Mouse (Mus musculus): ENCODE data around the gene Aip.
"Not testable (repeated sequence)": the region's sequence is repeated elsewhere in the genome, so short reads cannot be mapped to it uniquely, and the experiment has no call there.

The Aip gene

DNA sequence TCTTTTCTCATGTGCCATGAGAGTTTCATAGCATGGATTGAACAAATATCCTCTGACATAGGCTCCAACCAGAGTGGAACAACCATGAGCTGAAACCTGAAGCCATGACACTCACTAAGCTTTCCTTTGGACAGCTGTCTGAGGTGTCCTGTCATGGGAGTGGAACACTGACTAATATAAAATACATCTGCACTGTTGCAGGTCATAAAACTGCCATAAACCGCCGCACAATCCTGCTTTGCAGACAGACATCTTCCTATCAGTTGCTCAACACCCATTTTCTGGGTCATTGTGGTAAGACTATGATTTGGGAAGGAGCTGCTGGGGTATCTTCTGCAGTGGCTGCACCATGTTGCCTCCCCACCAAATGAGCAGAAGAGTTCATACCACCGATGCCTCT is 32.9 kb downstream of the Aip start:
- no peak for DNase-seq (ENCODE audit: low read depth, low spot score)

DNA sequence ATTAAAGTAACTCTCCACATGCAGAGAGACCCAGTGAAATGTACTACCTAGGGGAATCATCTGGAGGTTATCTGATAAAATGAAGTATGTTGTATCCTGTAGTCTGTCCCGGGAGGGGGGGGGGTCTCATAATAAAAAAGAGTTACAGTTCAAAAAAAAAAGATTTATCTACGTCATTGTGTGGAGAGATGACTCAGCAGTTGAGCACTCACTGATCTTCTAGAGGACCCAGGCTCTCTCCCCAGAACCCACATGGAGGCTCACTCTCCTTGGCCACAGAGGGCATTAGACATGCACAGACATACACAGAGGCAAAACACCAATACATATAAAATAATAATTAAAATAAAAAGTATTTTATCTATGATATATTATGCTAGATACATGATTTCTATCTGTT is 34.3 kb downstream of the Aip start:
- no peak for DNase-seq (ENCODE audit: low read depth, low spot score)

DNA sequence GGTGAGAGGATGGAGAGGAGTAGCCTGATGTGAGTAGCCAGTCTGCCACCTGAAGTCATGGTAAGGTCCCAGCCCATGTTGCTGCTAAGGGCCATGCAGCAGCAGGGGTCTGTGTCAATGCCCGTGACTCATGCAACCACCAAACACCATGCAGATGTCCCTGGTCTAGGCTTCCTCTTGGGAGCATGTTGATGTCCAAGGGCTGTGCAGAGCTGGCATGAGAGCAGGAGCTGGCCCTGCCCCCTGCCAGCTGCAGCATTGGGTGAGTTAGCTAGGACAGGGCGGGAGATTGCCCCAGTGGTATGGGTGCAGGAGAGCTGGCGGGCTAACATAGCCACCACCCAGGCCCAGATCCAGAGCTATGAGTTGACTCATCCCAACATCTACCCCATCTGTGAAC is 35.2 kb downstream of the Aip start:
- no peak for DNase-seq (ENCODE audit: low read depth, low spot score)

GRCm38 (mm10) chr19:4089128-4089527 is 36.5 kb downstream of the Aip start:
- no peak for DNase-seq (ENCODE audit: low read depth, low spot score)

- no peak for DNase-seq (ENCODE audit: low read depth, low spot score)
Measured at GRCm38 (mm10) chr19:4088146-4088545, 37.5 kb downstream of the Aip start.

GRCm38 (mm10) chr19:4087090-4087489 is 38.6 kb downstream of the Aip start:
- DNase-seq (ENCODE audit: low read depth, low spot score): no peak

- no peak for DNase-seq (ENCODE audit: low read depth, low spot score)
Measured at GRCm38 (mm10) chr19:4086156-4086555, 39.5 kb downstream of the Aip start.

DNA sequence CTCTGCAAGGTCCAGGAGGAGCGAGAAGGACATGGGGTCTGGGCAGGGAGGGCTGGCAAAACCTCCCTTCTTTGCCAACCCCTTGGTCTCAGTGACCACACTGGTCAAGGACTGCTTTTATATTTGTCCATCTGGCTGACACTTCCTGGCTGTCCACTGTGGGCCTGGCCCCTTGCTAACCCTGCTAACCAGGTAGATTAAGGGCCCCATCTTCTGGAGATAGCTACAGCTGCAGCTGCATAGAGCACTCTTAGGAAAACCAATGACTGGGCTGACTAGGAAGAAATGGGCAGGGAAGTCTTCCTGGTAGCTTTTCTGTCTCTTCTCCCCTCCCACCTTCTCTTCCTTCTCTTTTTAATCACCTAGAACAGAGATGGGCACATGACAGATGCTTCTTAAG is 40.7 kb downstream of the Aip start:
- DNase-seq (ENCODE audit: low read depth, low spot score): no peak

DNA sequence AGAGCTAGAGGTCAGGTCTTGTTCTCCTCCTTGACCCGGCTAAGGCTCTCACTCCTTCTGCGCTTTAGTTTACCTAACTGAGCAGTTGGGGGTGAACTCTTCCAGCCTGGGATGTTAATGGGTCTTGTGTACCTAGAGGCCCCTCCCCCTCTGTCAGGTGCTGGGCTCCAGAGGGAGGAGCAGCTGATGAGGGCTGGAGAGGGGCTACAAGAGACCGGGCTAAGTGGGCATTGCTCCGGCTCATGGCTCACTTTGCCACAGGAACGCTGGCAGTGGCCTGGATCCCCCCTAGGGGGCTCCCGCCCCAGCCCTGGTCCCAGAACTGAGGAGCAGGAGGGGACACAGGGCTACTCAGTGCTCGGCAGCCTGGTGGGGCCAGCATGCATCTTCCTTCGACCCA is 41.8 kb downstream of the Aip start:
- DNase-seq (ENCODE audit: low read depth, low spot score): no peak

DNA sequence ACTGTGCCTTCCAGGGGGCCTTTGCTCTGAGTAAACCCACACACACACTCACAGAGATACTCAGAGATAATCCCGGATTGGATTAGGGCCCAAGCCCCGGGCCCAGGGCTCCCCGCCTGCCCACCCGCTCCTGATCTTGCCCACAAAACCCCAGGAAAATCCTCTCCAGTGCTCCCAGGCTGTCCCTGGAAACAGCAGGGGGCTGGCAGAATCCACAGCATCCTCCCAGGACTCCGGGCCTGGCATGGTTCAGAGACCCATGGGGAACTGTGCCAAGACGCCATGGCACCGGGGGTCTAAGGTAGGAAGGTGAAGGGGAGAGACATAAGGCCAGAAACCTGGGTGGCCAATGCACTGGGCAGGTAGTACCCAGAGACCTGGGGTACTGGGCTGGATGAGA is 42.3 kb downstream of the Aip start:
- DNase-seq (ENCODE audit: low read depth, low spot score): no peak

DNA sequence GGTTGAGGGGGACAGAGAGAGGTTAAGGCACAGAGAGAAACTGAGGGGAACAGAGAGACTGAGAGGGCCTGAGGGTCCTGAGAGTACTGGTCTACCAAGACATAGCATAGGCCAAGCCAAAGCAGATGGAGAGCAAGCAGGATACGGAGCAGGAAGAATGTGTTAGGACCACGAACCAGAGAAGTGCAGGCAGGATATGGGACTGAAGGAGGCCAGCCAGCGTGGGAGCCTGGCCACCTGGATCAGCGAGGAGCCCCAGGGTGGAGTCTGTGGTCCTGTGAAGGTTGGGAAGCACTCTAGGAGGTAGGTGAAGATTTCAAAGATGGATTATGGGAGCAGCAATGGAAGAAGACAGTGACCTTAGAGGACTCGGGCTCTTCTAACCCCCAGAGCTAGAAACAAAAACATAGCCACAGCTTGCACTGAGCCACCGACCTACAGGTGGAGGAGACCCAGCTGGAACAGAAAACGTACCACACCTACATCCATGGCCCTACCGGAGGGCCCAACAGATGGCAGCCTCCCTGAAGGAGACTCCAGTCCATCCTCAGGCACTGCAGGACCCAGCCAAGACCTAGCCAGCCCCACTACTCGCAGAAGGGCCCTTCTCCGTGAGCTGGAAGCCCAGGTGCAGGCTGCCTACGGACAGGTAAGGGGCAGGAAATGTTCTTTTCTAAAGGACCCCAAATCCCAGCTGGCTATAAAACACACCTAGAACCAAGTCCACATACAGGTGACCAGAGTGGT is 43.3 kb downstream of the Aip start:
- no peak for DNase-seq (ENCODE audit: low read depth, low spot score)

GRCm38 (mm10) chr19:4081394-4081793 is 44.3 kb downstream of the Aip start, which contains the start of gene Cabp2:
Gene Cabp2, plus strand, starts transcription at chr19:4081578.
- DNase-seq (ENCODE audit: low read depth, low spot score): no peak

- no peak for DNase-seq (ENCODE audit: low read depth, low spot score)
Measured at GRCm38 (mm10) chr19:4080511-4081009, 45.1 kb downstream of the Aip start.

DNA sequence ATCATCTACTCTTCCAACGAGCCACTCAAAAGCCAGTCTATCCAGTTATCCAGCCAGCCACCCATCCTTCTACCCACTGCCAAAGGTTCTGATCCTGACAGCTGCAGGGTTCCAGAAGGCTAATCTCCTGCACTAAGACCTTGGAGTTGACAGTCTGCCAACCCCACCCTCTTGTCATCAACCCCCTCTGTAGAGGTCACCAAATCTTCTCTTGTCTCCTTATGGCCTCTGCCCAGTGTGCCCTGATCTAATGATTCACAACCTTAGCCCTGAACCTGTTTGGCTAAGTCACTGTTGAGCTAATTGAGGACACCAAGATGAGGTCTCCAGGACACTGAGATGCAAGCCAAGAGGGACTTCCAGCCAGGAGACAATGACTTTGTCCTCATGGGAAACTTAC is 46.1 kb downstream of the Aip start:
- DNase-seq (ENCODE audit: low read depth, low spot score): no peak

GRCm38 (mm10) chr19:4075531-4075930 is 50.1 kb downstream of the Aip start:
- no peak for DNase-seq (ENCODE audit: low read depth, low spot score)

DNA sequence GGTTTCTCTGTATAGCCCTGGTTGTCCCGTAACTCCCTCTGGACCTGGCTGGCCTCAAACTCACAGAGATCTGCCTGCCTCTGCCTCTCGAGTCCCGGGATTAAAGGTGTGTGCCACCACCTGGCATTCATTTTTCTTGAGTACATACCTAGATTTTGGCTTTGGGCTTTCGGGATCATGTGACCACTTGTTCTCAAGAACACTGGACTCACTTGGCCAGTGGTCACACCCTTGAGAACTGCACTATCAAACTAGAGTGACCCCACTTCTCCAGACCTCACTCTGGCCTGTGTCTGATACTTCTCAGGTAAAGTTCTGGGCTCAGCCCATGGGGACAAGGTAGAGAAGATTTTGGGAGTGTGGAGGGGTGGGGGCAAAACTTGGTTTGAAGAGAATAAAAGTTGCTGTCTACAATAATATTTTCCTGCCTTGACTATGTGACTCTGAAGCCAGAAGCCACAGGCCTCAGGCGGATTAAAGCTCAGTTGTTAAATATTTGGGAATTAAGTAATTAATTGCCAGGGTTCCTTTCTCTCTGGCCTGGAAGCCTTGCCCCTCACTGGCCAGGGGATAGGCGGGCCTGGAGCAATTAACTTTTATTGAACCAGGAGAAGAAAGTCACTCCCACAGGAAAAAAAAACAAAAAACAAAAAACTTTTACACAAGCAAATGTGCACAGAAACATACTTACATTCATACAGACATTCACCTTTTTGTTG is 52.8 kb downstream of the Aip start:
- no peak for DNase-seq (ENCODE audit: low read depth, low spot score)

GRCm38 (mm10) chr19:4071406-4071805 is 54.3 kb downstream of the Aip start:
- no peak for DNase-seq (ENCODE audit: low read depth, low spot score)

DNA sequence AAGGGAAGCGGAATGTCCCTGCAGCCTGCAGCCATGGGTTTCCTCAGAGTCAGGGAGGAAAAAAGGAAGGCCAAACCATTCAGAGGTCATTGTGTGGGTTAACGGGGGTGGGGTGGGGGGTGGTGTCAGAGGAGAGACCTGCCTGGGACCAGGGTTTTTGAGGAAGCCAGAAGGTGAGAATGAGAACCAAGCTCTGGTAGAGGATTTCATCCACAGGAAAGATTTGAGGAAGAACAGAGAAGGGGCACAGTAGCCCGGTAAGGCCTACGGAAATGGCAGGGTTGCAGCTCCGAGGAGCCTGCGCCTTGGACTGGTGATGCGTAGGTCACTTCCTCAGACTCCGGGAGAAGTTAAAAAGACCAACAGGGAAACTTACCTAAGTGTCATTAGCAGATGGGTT is 54.9 kb downstream of the Aip start:
- DNase-seq (ENCODE audit: low read depth, low spot score): no peak

GRCm38 (mm10) chr19:4070311-4070710 is 55.3 kb downstream of the Aip start:
- DNase-seq (ENCODE audit: low read depth, low spot score): no peak

- no peak for DNase-seq (ENCODE audit: low read depth, low spot score)
Measured at GRCm38 (mm10) chr19:4068717-4069410, 56.8 kb downstream of the Aip start.

- DNase-seq (ENCODE audit: low read depth, low spot score): not testable (repeated sequence)
Measured at GRCm38 (mm10) chr19:4068242-4068641, 57.4 kb downstream of the Aip start.

DNA sequence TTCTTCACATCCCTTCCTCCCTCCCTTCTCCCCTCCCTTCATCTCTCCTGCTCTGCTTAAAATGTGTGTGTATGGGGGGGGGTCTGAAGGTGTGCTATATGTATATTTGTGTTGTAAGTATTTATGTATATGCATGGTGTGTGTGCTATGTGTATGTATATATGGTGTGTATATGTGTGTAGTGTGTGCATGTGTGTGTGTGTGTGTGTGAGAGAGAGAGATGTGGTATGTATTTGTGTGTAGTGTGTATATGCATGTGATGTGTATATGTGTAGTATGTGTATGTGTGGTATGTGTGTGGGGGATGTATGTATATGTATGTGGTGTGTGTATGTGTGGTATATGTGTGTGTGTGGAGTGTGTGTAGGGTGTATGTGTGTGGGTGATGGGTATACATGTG is 58.8 kb downstream of the Aip start:
- DNase-seq (ENCODE audit: low read depth, low spot score): no peak
